14 mouse cellular contexts compared by ENCODE assay signal in the genomic region with DNA sequence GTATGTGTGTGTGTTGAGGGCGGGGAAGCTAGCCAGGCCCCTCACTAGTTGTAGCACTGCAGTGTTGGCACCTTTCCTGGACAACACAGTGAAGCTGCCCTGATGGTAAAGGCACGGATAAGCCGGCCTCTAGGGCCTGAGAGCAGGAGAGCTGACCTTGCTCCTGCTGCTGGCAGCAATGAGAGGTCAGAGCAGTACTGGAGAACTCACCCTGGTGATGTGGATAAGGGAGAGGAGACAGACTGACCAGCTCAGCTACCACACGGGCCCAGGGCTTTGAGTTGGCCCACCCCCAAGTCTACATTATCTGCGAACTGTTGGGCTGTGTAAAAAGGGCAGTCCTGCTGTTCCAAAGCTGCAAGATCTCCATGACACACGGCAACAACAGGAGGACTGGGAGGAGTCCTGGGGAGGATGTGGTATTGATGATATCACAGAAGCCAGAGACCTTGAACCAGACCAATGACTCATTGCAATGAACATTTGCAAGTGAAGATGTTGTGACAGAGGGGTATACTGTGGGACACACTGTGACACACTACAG.
DNase-seq lines count a peak whose midpoint lies in the region; ATAC-seq and TF ChIP-seq lines count a peak whose summit lies in the region.
"Had no signal": no experiment of that assay in that cellular context is flagged by ENCODE, and none has a peak within 500 bp of the region (broad histone marks: within the 10 kb centered on the region; RNA-seq: fewer than 3 reads in every experiment).

No protein-coding gene starts in this region.

- no peaks in the 10 kb centered on the region for H3K36me3 ChIP-seq in hindbrain, embryonic 15.5 days
- no peaks in the 10 kb centered on the region for H3K36me3 ChIP-seq in hindbrain, embryonic 13.5 days
- H3K36me3 ChIP-seq in C2C12 (ENCODE audit: control insufficient read depth, insufficient read depth) (no peaks in the 10 kb centered on the region), CH12.LX (replicated peaks in 1 of 2; ENCODE audit: control insufficient read depth in 1 of 2, insufficient read depth in 1 of 2, low read length in 1 of 2) (no peaks in the 10 kb centered on the region)
- H3K36me3 ChIP-seq: neural tube, embryonic 13.5 days; stomach, embryonic 15.5 days had no signal

- H3K79me3 ChIP-seq in C2C12 (ENCODE audit: low read depth) = no peaks in the 10 kb centered on the region

- no peak for TF ChIP-seq POLR2A in CH12.LX (IDR thresholded peaks at IDR 0.05; ENCODE audit: low read depth, low read length)

- no peaks in the 10 kb centered on the region for H3K9me3 ChIP-seq in hindbrain, embryonic 15.5 days
- H3K9me3 ChIP-seq in hindbrain, embryonic 13.5 days = no peaks in the 10 kb centered on the region
- H3K9me3 ChIP-seq in CH12.LX (replicated peaks; ENCODE audit: low read length) = no peaks in the 10 kb centered on the region
- H3K9me3 ChIP-seq: neural tube, embryonic 13.5 days; stomach, embryonic 15.5 days had no signal

- peak; percentile 37 for DNase-seq in CH12.LX (ENCODE audit: extremely low read depth)
- DNase-seq in thymus, postnatal 4 days = no peak
- DNase-seq: kidney, postnatal 4 days had no signal

- H3K79me2 ChIP-seq in C2C12 (ENCODE audit: control insufficient read depth, insufficient read depth) = no peaks in the 10 kb centered on the region
- no peaks in the 10 kb centered on the region for H3K79me2 ChIP-seq in CH12.LX (replicated peaks; ENCODE audit: control insufficient read depth, extremely low read depth, insufficient read depth, poor library complexity, severe bottlenecking)

- no peak overlapping the region for H3K9ac ChIP-seq in hindbrain, embryonic 15.5 days
- H3K9ac ChIP-seq in hindbrain, embryonic 13.5 days = no peak overlapping the region
- H3K9ac ChIP-seq in CH12.LX (ENCODE audit: insufficient read depth, low read depth) = no peak overlapping the region
- H3K9ac ChIP-seq: neural tube, embryonic 13.5 days; stomach, embryonic 15.5 days had no signal

- no peak overlapping the region for H3K27ac ChIP-seq in hindbrain, embryonic 15.5 days (replicated peaks)
- no peak overlapping the region for H3K27ac ChIP-seq in hindbrain, embryonic 13.5 days
- H3K27ac ChIP-seq in CH12.LX (ENCODE audit: insufficient read depth, low read depth) = no peak overlapping the region
- H3K27ac ChIP-seq: left cerebral cortex, adult 2 months; neural tube, embryonic 13.5 days; stomach, embryonic 15.5 days had no signal

- no peak for TF ChIP-seq EP300 in CH12.LX (IDR thresholded peaks at IDR 0.05; ENCODE audit: low read length)

- H3K4me2 ChIP-seq in hindbrain, embryonic 15.5 days = no peak overlapping the region
- no peak overlapping the region for H3K4me2 ChIP-seq in hindbrain, embryonic 13.5 days
- H3K4me2 ChIP-seq in CH12.LX (ENCODE audit: insufficient read depth, low read depth, poor library complexity, severe bottlenecking) = no peak overlapping the region
- H3K4me2 ChIP-seq: liver, embryonic 11.5 days; midbrain, embryonic 11.5 days; neural tube, embryonic 13.5 days; stomach, embryonic 15.5 days had no signal

- dilution Hi-C loops in CH12.LX (cut with MboI; ENCODE audit: extremely low pct_ligation_motif_present, extremely low pct_unique_long_range_greater_than_20kb, low sequenced_read_pairs) = no loop called here

- TF ChIP-seq CTCF in C2C12 (IDR thresholded peaks at IDR 0.05; ENCODE audit: control insufficient read depth, insufficient read depth, insufficient read length) (no peak), CH12.LX (conservative IDR thresholded peaks at IDR 0.05 in 1 of 2, IDR thresholded peaks at IDR 0.05 in 1 of 2; ENCODE audit: low read depth in 2 of 2, low read length in 2 of 2) (no peak)

- in situ Hi-C loops in CH12.LX (cut with MboI; ENCODE audit: low pct_ligation_motif_present, low pct_unique_long_range_greater_than_20kb, low sequenced_read_pairs) = no loop called here

- no peak overlapping the region for H3ac ChIP-seq in C2C12 (ENCODE audit: control insufficient read depth, insufficient read length, low read depth)

- no peak for TF ChIP-seq RAD21 in CH12.LX (IDR thresholded peaks at IDR 0.05; ENCODE audit: low read depth, low read length)

- 66% methylated on average over 6 of the region's 6 CpGs for WGBS in hindbrain, embryonic 15.5 days
- WGBS in hindbrain, embryonic 13.5 days = 72% methylated on average over 6 of the region's 6 CpGs

- H3K27me3 ChIP-seq in hindbrain, embryonic 15.5 days = no peaks in the 10 kb centered on the region
- H3K27me3 ChIP-seq in hindbrain, embryonic 13.5 days = no peaks in the 10 kb centered on the region
- H3K27me3 ChIP-seq in C2C12 (ENCODE audit: control insufficient read depth, insufficient read depth, insufficient read length) (no peaks in the 10 kb centered on the region), CH12.LX (replicated peaks) (no peaks in the 10 kb centered on the region)
- H3K27me3 ChIP-seq: neural tube, embryonic 13.5 days; stomach, embryonic 15.5 days had no signal

- ATAC-seq in hindbrain, embryonic 15.5 days (ENCODE audit: low FRiP score, low read depth) = peak; percentile 21; the same call in 1 of the 2 replicates
- ATAC-seq in hindbrain, embryonic 13.5 days (ENCODE audit: low FRiP score) = no peak
- 0 out of 2 replicates have a peak, but pooled peaks have one; percentile 50 for ATAC-seq in common myeloid progenitor, adult 5-6 weeks (replicated peaks; ENCODE audit: low read depth, poor library complexity, severe bottlenecking)
- no peak for ATAC-seq in megakaryocyte-erythroid progenitor cell, adult 5-6 weeks (replicated peaks; ENCODE audit: low FRiP score, low TSS enrichment, poor library complexity, severe bottlenecking)
- ATAC-seq: intestine, embryonic 16.5 days had no signal

- H3K4me1 ChIP-seq in hindbrain, embryonic 15.5 days (replicated peaks) = peaks cover 15% of the 10 kb centered on the region
- peaks cover 23% of the 10 kb centered on the region for H3K4me1 ChIP-seq in hindbrain, embryonic 13.5 days (replicated peaks)
- peaks cover 0 to 4% of the 10 kb centered on the region in 2 experiments; a peak in 2 of 4 replicates for H3K4me1 ChIP-seq in CH12.LX (ENCODE audit: control insufficient read depth in 1 of 2, insufficient read depth in 2 of 2)
- H3K4me1 ChIP-seq: stomach, embryonic 15.5 days had no signal

- H3K4me3 ChIP-seq in hindbrain, embryonic 15.5 days = no peak overlapping the region
- H3K4me3 ChIP-seq in hindbrain, embryonic 13.5 days = no peak overlapping the region
- no peak overlapping the region for H3K4me3 ChIP-seq in C2C12 (ENCODE audit: insufficient read depth, poor library complexity, severe bottlenecking)
- H3K4me3 ChIP-seq in CH12.LX (replicated peaks in 1 of 3; ENCODE audit: low read depth in 2 of 3, low read length in 2 of 3, poor library complexity in 1 of 3) = no peak overlapping the region
- H3K4me3 ChIP-seq: left cerebral cortex, adult 2 months; neural tube, embryonic 13.5 days; stomach, embryonic 15.5 days had no signal

TF ChIP-seq in C2C12, 6 proteins besides CTCF, POLR2A, EP300 and RAD21:
- TF ChIP-seq USF1 (IDR thresholded peaks at IDR 0.05; ENCODE audit: low read depth) (no peak), CEBPB (IDR thresholded peaks at IDR 0.05; ENCODE audit: low read depth) (peak; percentile 57), MYOD1 (IDR thresholded peaks at IDR 0.05; ENCODE audit: control insufficient read depth, insufficient read length, low read depth) (peak; percentile 57)
TF ChIP-seq in C2C12: peak in this region for 2.

TF ChIP-seq in CH12.LX, 34 proteins besides CTCF, POLR2A, EP300 and RAD21:
- TF ChIP-seq CHD1 (IDR thresholded peaks at IDR 0.05; ENCODE audit: low read depth, low read length) (no peak), ZC3H11A (IDR thresholded peaks at IDR 0.05; ENCODE audit: low read depth, low read length) (no peak), KAT2A (IDR thresholded peaks at IDR 0.05; ENCODE audit: insufficient replicate concordance, low read length) (no peak), JUN (IDR thresholded peaks at IDR 0.05; ENCODE audit: insufficient read depth, low read depth, low read length) (no peak), IRF4 (IDR thresholded peaks at IDR 0.05; ENCODE audit: low read depth, low read length) (no peak)

Comparison
In these comparisons a context has a peak if more than half of its experiments do, and no peak if none do; other contexts are left out.
1. ATAC-seq: peak in hindbrain, embryonic 15.5 days (single experiment) and common myeloid progenitor, adult 5-6 weeks (single experiment); none in hindbrain, embryonic 13.5 days (single experiment) and megakaryocyte-erythroid progenitor cell, adult 5-6 weeks (single experiment).